Mouse (Mus musculus) right cerebral cortex, postnatal 36 days (tissue): Measurements from ENCODE around the gene Nebl.

Experiments
- DNase-seq, 2 experiments: peaks; one replicate each; pipeline ENCODE4 v3.0.0; 2022; ENCODE audit warnings: low spot score in 2 of 2, mixed read lengths in 1 of 2

Nebl gene

GRCm38 (mm10) chr2:17523791-17524190 is 207.5 kb downstream of the Nebl start:
- DNase-seq, result no peak

DNA sequence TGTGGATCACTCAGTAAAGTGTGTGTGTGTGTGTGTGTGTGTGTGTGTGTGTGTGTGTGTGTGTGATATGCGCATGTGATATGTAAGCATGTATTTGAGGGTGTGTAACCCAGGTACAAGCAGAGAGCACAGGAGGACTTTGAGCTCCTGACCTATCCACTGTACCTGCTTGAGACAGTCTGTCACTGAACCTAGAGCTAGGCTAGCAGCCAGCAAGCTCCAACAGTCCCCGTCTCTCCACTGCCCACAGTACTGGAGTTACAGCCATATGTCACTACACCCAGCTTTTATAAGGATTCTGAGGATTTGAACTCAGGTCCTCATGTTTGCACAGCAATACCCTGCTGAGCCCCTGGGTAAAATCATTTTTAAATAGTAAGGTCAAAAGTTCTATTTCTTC is 215.6 kb downstream of the Nebl start:
- DNase-seq, result no peak

GRCm38 (mm10) chr2:17514765-17515164 is 216.5 kb downstream of the Nebl start:
- no peak for DNase-seq

DNA sequence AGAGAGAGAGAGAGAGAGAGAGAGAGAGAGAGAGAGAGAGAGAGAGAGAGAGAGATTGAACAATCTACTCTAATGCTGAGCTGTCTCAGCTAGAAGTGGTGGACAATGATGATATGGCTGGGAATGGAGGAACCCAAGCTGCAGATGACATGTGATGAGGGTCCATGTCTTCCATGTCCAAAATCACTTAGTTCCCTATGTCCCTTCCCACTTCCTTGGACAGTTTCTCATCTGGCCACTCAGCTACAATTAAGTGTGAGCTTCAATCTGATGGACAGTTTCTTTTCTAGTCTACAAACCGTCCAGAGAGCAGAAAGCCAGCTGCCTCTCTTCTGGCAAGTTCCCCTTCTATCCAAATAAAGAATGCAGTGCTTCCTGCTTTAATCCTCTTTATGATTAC is 221.3 kb downstream of the Nebl start:
- DNase-seq, result no peak

DNA sequence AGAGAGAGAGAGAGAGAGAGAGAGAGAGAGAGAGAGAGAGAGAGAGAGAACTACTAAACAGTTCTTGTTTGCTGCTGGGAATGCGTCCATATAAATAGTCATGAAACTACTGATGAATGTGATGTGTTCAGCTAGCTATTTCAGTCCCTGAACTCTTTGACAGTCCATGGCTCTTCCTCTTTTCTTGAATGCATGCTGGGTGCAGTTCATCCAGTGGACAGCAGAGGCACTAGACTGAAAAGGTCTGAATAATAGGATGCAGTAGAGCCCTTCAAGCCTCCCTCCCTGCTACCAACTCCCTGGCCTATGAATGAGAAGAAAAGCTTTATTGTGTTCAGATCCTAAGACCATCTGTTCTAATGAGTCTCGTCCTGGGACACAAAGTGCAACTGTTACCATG is 223.9 kb downstream of the Nebl start:
- DNase-seq, result no peak

- no peak for DNase-seq
Measured at GRCm38 (mm10) chr2:17504115-17504774, 227.0 kb downstream of the Nebl start.

DNA sequence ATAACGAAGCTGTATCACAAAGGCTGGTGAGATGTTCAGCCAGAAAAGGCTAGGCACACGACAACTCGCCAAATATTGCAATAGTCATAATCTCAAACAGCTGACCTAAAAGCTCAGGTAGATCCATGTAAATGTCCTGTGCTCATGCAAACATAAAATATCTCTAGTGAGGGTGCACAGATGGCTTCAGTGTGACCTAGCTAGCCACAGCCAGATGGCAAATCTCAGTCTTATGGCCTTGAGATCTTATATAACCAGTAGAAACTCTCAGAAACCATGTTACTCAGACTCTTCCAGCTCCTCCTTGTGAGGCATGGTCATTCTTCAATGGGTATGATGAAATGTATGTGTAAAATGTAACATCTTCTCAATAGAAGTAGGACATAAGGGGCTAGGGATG is 230.2 kb downstream of the Nebl start:
- DNase-seq, result no peak

GRCm38 (mm10) chr2:17465517-17466174 is 265.6 kb downstream of the Nebl start:
- no peak for DNase-seq

GRCm38 (mm10) chr2:17460434-17460833 is 270.8 kb downstream of the Nebl start:
- no peak for DNase-seq

- DNase-seq, result peak in 1 of 2 experiments; percentile 15
Measured at GRCm38 (mm10) chr2:17453676-17454075, 277.6 kb downstream of the Nebl start.

GRCm38 (mm10) chr2:17448341-17448740 is 282.9 kb downstream of the Nebl start:
- no peak for DNase-seq

DNA sequence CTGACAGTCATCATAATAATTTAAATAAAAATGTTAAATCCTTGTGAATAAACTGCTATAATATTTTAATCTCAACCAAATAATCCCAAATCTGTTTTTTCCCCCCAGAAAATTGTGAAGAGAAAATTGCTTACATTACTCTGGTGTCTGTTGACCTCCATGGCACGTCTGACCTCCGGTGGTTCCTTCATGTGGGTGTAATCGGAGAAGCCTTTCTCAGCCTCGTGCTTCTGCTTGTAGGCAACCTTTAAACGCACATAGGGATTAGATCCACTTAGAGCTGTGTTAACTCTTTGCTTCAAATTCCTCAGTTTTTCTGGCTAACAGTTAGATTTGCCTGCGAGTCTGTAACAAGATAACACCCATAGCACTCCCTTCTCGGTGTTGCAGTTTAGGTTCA is 287.7 kb downstream of the Nebl start:
- no peak for DNase-seq

GRCm38 (mm10) chr2:17438317-17438716 is 292.9 kb downstream of the Nebl start:
- no peak for DNase-seq

DNA sequence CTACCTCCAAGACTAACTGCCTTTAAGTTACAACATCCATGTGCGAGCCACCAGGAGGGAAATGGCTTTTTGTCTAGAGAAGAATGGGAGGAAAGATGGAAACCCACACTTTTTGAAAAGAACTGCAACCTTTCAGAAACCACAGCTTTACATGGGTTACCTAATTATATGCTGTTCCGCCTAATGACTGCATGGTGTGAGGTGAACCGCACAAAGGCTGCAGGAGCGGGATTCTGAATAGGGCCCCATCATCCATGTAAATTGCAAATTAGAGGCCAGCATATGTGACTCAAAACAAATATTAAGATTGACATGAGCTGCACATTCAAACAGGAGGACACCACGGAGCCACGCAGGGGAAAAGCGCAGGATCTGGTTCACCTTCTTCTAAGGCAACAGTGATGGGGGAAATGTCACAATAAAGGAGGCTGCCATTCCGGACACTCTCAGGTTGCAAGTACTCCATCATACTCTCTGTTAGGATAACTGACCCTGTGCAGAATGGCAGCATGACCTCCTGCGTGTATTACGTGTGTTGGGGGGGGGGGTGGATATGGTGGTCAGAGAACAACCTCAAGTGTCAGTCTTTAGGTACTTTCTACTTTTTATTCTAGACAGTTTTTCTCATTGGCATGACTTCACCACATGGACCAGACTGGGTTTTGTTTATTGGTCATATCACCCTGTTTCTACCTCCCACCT is 294.4 kb downstream of the Nebl start:
- DNase-seq, result no peak

GRCm38 (mm10) chr2:17435217-17435616 is 296.0 kb downstream of the Nebl start:
- DNase-seq, result no peak

DNA sequence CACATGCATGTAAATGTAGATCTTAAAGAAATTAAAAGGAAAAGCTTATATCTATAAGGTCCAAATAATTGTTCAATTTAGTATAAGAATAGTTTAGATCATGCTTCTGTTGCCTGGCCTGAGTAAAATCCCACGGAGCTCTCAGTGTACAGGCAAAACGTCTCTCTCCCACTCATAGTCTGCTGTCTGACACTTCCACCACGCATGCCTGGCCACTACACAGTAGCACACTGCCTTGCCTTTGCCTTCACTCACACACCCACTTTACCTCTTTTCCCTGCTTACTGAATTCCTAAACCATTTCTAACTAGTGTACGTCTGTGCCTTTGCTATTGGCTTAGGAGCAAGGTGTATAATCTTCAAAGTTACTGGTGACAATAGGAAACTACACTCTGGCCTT is 302.2 kb downstream of the Nebl start:
- DNase-seq, result peak in 1 of 2 experiments; percentile 13

DNA sequence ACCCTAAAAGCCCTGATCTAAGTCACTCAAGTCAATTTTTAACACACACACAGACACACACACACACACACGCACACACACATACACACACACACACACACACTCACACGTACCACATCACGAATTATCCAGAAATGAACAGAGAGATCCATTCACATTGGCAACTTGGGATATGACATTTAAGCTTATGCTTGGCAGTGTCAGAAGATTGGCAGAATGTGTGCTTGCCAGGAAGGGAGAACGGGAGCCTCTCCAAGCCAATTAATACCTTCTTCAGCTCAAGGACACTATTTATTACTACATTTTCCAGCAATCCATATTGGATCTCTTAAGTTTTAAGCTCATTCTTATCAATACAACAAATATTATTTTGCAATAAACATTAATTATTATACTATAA is 303.1 kb downstream of the Nebl start:
- no peak for DNase-seq

DNA sequence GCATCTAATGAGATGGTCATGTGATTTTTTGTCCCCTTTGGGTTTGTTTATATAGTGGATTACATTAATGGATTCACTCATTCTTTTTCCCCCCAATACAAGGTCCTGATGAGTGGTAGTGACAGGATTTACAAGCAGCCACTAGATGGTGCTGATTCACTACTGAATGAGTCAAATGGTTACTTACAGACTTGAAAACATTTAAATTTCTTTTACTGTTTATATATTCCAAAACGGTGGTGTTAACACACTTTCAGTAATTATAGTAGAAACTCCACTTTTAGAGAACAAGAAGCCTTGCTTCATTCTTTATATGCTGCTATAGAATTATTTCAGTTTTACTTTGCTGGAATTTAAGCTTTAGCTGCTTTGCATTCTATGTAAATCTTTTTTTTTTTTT is 308.3 kb downstream of the Nebl start:
- DNase-seq, result peak in 1 of 2 experiments; percentile 13

DNA sequence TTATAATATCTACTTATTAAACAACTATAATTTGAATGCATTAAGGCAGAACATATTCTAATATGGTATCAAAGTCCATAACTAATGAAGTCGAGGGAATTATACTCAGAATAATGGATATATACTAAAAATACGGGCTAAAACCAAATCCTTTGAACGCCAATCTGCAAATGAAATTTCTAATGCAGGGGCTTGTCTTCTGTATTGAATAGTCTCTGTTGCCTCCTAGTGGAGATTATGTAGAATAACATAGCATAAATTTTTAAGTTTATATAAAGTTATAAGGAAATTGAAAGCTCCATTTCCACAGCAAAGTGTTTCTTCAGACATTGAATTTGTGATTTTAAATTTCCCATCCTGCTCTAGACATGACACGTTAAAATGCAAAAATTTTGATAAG is 315.9 kb downstream of the Nebl start:
- no peak for DNase-seq

GRCm38 (mm10) chr2:17414324-17414723 is 316.9 kb downstream of the Nebl start:
- no peak for DNase-seq

- DNase-seq, result peak in 1 of 2 experiments; percentile 28
Measured at GRCm38 (mm10) chr2:17413496-17414268, 317.6 kb downstream of the Nebl start.

- no peak for DNase-seq
Measured at GRCm38 (mm10) chr2:17409276-17409675, 322.0 kb downstream of the Nebl start.
